Mouse (Mus musculus) kidney, postnatal 10 days (tissue): Measurements from ENCODE around the gene Stim1.
A peak's percentile ranks its signal among the peaks of the same experiment; 100 is the strongest.

Experiments
- DNase-seq: peaks from one replicate; pipeline ENCODE4 v3.0.0; 2021; ENCODE audit warnings: mixed read lengths

Stim1 gene

GRCm38 (mm10) chr7:102267601-102268394 is at the start of gene Stim1:
TSS of gene Stim1 (plus strand) at chr7:102267806.
- peak; percentile 84 for DNase-seq

- DNase-seq: no peak
These were observed 45.7 kb upstream of the Stim1 start for GRCm38 (mm10) chr7:102221899-102222298.

GRCm38 (mm10) chr7:102222336-102222735 is 45.3 kb upstream of the Stim1 start:
- peak; percentile 75 for DNase-seq

GRCm38 (mm10) chr7:102222830-102223556 is 44.6 kb upstream of the Stim1 start:
- peak; percentile 87 for DNase-seq

- no peak for DNase-seq
These were observed 43.5 kb upstream of the Stim1 start for GRCm38 (mm10) chr7:102223883-102224738.

- no peak for DNase-seq
These were observed 41.6 kb upstream of the Stim1 start for GRCm38 (mm10) chr7:102226051-102226450.

GRCm38 (mm10) chr7:102228049-102228670 is 39.4 kb upstream of the Stim1 start:
- DNase-seq: no peak

- DNase-seq: no peak
These were observed 37.8 kb upstream of the Stim1 start for GRCm38 (mm10) chr7:102229814-102230213.

- DNase-seq: no peak
These were observed 34.5 kb upstream of the Stim1 start for GRCm38 (mm10) chr7:102233059-102233458.

GRCm38 (mm10) chr7:102238686-102239286 is 28.8 kb upstream of the Stim1 start:
- DNase-seq: no peak

GRCm38 (mm10) chr7:102239591-102239990 is 28.0 kb upstream of the Stim1 start:
- DNase-seq: no peak

GRCm38 (mm10) chr7:102242371-102242770 is 25.2 kb upstream of the Stim1 start:
- DNase-seq: no peak

GRCm38 (mm10) chr7:102242917-102243316 is 24.7 kb upstream of the Stim1 start:
- no peak for DNase-seq

GRCm38 (mm10) chr7:102243870-102244269 is 23.7 kb upstream of the Stim1 start:
- DNase-seq: peak; percentile 58

GRCm38 (mm10) chr7:102244782-102245535 is 22.6 kb upstream of the Stim1 start:
- peak; percentile 76 for DNase-seq

- DNase-seq: peak; percentile 71
These were observed 21.8 kb upstream of the Stim1 start for GRCm38 (mm10) chr7:102245775-102246174.

GRCm38 (mm10) chr7:102246265-102246664 is 21.3 kb upstream of the Stim1 start:
- no peak for DNase-seq

- peak; percentile 46 for DNase-seq
These were observed 20.4 kb upstream of the Stim1 start for GRCm38 (mm10) chr7:102246956-102247797.

GRCm38 (mm10) chr7:102248691-102249404 is 18.8 kb upstream of the Stim1 start:
- DNase-seq: no peak

- DNase-seq: peak; percentile 65
These were observed 18.1 kb upstream of the Stim1 start for GRCm38 (mm10) chr7:102249531-102249895.
